Mouse (Mus musculus) cerebellum, adult 2 months (tissue): ENCODE measurements at regions not wholly inside any gene's neighbourhood (a gene's known extent, or its start where the extent isn't known, plus 50 kb on each side); places are given as distances from the start of the nearest gene placed in this dataset.

Source experiments
- DNase-seq, 2 experiments: peaks; one replicate each; pipeline ENCODE4 v3.0.0; 2021
- H3K27ac ChIP-seq: fragments of 200-500 bp; 2 replicates; pipeline ENCODE4 v1.5.1; 2012; ENCODE audit warnings: low read length, control low read depth, inconsistent platforms; ENCODE audit not compliant: insufficient read depth
- H3K27me3 ChIP-seq: fragments of 200-500 bp; 2 replicates; pipeline ENCODE4 v1.6.1; 2012; ENCODE audit warnings: inconsistent platforms, mild to moderate bottlenecking, low read length, moderate library complexity; ENCODE audit not compliant: control insufficient read depth, insufficient read depth
- H3K4me1 ChIP-seq: fragments of 200-500 bp; 2 replicates; pipeline ENCODE4 v1.6.1; 2011; ENCODE audit warnings: low read length; ENCODE audit not compliant: control insufficient read depth, insufficient read depth
- H3K4me3 ChIP-seq: fragments of 200-500 bp; replicated peaks from 2 replicates; pipeline ENCODE3; 2011; ENCODE audit warnings: mild to moderate bottlenecking, low read depth, low read length, control low read depth; ENCODE audit not compliant: insufficient read depth
- CTCF ChIP-seq: fragments of 200-500 bp; IDR thresholded peaks from 2 replicates; pipeline ENCODE4 v1.5.1; 2011; ENCODE audit warnings: low read depth, mild to moderate bottlenecking, control low read depth, low read length, moderate library complexity, borderline replicate concordance; ENCODE audit not compliant: insufficient read depth
- POLR2A ChIP-seq: fragments of 200-500 bp; IDR thresholded peaks from 2 replicates; pipeline ENCODE4 v1.6.1; 2011; ENCODE audit warnings: low read length, control low read depth, borderline replicate concordance; ENCODE audit not compliant: insufficient read depth
- WGBS: fragments of 180-500 bp; shearing (Covaris S2); methylation state at CpG from one replicate; pipeline ENCODE4 v1.1.7; 2018; 5-methylcytosine and 5-hydroxymethylcytosine counted together

DNA sequence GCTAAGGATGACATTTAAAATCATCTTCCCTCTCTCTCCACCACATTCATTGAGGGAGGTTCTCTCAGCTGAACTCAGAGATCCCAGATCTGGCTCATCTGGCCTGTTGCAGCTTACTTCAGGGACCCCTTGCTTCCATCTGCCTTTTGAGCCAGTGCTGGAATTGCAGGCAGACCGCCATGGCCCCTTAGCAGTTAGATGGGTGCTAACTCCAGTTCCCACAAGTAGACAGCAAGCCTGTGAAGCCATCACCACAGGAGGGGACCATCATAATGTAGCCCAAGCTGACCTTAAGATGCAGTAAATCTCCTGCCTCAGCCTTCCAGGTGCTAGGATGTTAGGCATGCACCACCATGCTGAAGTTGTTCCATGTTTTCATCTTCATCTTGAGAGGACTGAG is 221.7 kb upstream of the Mphosph6 start:
- Histone ChIP-seq H3K4me3 (no peak overlapping the region), H3K27me3 (no peaks in the 10 kb centered on the region), H3K4me1 (no peaks in the 10 kb centered on the region), H3K27ac (no peak overlapping the region)
- TF ChIP-seq POLR2A (no peak), CTCF (no peak)
- no peak for DNase-seq
- WGBS, result 100% methylated on average over 1 of the region's 1 CpGs

DNA sequence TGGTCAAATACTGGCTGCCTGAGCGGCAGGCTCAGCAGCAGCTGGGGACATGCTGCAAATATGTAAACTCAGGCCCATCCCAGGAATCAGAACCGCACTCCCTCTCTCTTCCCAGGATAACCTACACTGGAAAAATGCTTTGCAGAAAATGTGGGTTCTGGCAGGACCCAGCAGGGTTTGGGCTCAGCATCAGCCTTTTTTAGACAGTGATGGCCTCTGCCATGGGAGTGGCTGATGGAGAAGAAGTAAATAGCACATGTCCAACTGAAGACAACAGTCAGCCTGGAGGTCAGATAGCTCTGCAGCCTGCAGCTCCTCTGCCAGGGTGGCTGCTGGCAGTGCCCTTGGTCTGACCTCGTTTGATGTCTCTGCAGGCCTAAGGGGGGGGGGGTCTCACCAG is 220.2 kb upstream of the Mphosph6 start:
- WGBS, result 71% methylated on average over 3 of the region's 3 CpGs
- Histone ChIP-seq H3K4me1 (no peaks in the 10 kb centered on the region), H3K4me3 (no peak overlapping the region), H3K27me3 (no peaks in the 10 kb centered on the region), H3K27ac (no peak overlapping the region)
- no peak for TF ChIP-seq POLR2A
- TF ChIP-seq CTCF, result no peak
- DNase-seq, result no peak

DNA sequence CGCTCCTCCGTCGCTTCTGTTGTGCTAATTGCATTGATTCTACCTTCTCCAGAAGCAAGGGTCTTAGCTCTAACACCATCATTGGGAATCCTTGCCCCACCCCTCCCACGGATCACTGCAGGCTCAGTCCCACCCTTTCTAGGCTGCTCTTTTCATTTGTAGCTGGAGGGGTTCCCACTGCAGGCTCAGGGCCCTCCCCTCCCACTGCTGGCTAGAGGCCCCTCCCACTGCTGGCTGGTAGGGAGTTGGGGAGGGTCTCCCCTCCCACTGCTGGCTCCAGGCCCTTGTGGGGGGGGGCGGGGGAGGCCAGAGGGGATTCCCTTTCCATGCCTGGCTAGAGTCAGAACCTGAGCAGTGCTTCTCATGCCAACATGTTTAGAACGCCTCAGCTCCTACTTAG is 215.5 kb upstream of the Mphosph6 start:
- no peak overlapping the region for H3K4me3 ChIP-seq
- H3K27me3 ChIP-seq, result no peaks in the 10 kb centered on the region
- TF ChIP-seq CTCF (no peak), POLR2A (no peak)
- WGBS, result 22% methylated on average over 6 of the region's 6 CpGs
- DNase-seq, result no peak
- no peaks in the 10 kb centered on the region for H3K4me1 ChIP-seq
- no peak overlapping the region for H3K27ac ChIP-seq

DNA sequence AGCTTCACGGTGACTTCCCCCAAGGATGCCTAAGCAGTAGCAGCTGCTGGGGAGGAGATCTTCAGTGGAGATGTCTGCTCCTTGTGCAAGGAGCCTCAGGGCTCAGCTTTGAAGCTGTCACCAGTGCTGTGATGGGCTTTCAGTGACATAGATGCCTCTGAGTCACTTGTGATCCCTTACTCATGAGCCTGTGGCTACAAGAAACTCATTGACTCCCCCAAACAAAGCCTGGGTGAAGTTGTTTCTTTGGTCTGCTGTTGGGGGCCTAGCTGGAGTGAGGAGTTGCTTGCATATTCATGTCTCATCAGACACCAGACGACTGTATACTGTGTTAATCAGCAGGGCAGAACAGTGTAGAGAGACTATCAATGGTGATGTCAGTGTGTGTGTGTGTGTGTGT is 203.4 kb upstream of the Mphosph6 start:
- no peak for TF ChIP-seq POLR2A
- no peak for TF ChIP-seq CTCF
- Histone ChIP-seq H3K27me3 (no peaks in the 10 kb centered on the region), H3K4me1 (no peaks in the 10 kb centered on the region), H3K4me3 (no peak overlapping the region), H3K27ac (no peak overlapping the region)
- 30% methylated on average over 2 of the region's 2 CpGs for WGBS
- DNase-seq, result no peak

DNA sequence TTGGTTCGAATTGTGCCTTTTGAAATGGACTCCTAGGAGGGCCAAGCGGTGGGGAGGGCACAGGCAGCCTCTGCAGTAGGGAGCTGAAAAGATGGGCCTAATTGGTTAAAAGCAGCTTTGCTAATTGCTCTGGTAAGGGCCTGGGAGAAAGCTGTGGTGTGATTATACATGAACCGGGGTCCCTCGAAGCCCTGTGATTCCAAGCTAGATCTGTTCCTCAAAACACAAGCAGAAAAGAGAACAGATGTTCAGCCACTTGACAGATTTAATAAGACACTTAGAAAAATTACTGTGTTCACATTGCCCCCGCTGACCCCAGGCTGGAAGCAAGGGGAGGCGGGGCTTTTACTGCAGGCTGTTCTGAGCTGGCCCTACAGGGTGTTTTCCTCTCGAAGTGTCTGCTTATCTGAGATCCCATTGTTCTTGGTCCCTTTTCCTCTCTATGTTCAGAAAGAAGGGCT is 202.7 kb upstream of the Mphosph6 start:
- H3K27me3 ChIP-seq, result no peaks in the 10 kb centered on the region
- H3K27ac ChIP-seq, result no peak overlapping the region
- 47% methylated on average over 7 of the region's 7 CpGs for WGBS
- no peak overlapping the region for H3K4me3 ChIP-seq
- H3K4me1 ChIP-seq, result no peaks in the 10 kb centered on the region
- DNase-seq, result no peak
- TF ChIP-seq CTCF, result no peak
- TF ChIP-seq POLR2A, result no peak

GRCm38 (mm10) chr8:118001138-118001537 is 199.4 kb upstream of the Mphosph6 start:
- H3K4me3 ChIP-seq, result no peak overlapping the region
- no peak overlapping the region for H3K27ac ChIP-seq
- DNase-seq, result no peak
- H3K27me3 ChIP-seq, result no peaks in the 10 kb centered on the region
- TF ChIP-seq CTCF, result no peak
- TF ChIP-seq POLR2A, result no peak
- 93% methylated on average over 10 of the region's 10 CpGs for WGBS
- no peaks in the 10 kb centered on the region for H3K4me1 ChIP-seq

GRCm38 (mm10) chr8:117991826-117992225 is 190.1 kb upstream of the Mphosph6 start:
- no peak overlapping the region for H3K27ac ChIP-seq
- no peak for DNase-seq
- no peak overlapping the region for H3K4me3 ChIP-seq
- H3K4me1 ChIP-seq, result no peaks in the 10 kb centered on the region
- no peaks in the 10 kb centered on the region for H3K27me3 ChIP-seq
- no peak for TF ChIP-seq CTCF
- no peak for TF ChIP-seq POLR2A
- 78% methylated on average over 7 of the region's 7 CpGs for WGBS

- no peak for DNase-seq
- Histone ChIP-seq H3K4me1 (no peaks in the 10 kb centered on the region), H3K4me3 (no peak overlapping the region), H3K27me3 (no peaks in the 10 kb centered on the region), H3K27ac (no peak overlapping the region)
- 11% methylated on average over 5 of the region's 5 CpGs for WGBS
- TF ChIP-seq CTCF (no peak), POLR2A (no peak)
These were observed 187.0 kb upstream of the Mphosph6 start for GRCm38 (mm10) chr8:117988781-117989180.
